8 mouse cellular contexts compared by ENCODE assay signal in the genomic region with DNA sequence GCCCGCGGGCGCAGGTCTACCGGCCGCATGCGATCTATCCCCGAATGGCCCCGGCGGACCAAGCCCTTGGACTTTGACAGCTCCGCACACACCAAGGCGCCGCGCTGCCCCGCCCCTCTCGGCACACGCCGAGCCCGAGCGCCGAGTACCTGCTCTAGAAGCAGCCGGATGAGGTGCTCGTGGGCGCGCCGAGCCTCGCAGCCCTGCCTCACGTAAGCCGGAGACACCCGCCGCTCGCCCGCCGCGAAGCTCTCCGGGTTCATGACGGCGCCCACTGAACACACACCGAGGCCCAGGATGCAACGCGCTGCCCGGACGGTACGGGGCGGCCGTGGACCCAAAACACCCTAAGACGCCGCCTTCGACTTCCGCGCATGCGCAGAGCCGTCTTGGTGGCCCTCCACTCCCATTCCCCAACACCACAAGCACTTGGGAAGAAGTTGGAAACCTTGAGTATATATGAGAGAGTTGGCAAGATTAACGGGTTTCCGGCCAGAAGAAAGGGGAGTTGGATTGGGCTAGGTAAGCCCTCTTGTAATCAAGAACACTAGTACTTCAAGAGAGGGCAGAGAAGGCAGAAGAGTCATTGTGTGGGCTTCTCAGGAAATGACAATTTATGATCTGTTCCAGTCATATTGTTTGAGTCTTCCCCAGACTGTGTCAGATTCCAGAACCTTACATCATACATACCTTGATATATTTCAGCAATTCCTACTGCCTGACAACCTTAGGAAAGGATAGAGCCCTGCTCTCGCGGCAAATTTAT. TPM values are rescaled to one million over a fixed set of nuclear protein-coding genes. Genes with fewer than 3 reads are reported as not detected.
DNase-seq lines count a peak whose midpoint lies in the region; ATAC-seq and TF ChIP-seq lines count a peak whose summit lies in the region.

A gene (minus strand): TSS at position 283 of the 766 bp plus-strand sequence.

- H3K4me3 ChIP-seq in ES-E14 (ENCODE audit: insufficient read depth in 1 of 2, low read depth in 1 of 2, low read length in 2 of 2, poor library complexity in 1 of 2, severe bottlenecking in 1 of 2): peak within 1 kb of the TSS; percentile 81 to 87
- H3K4me3 ChIP-seq in forebrain, embryonic 15.5 days: peak within 1 kb of the TSS; percentile 94
- peak within 1 kb of the TSS; percentile 90 for H3K4me3 ChIP-seq in lung, adult 2 months (replicated peaks; ENCODE audit: extremely low read depth, low read depth, low read length)

- H3K9me3 ChIP-seq in ES-E14 (ENCODE audit: control insufficient read depth, insufficient read depth, low read depth, low read length): no peaks in the 10 kb centered on the region
- no peaks in the 10 kb centered on the region for H3K9me3 ChIP-seq in forebrain, embryonic 15.5 days

- H3K4me1 ChIP-seq in ES-E14 (ENCODE audit: control insufficient read depth in 2 of 2, insufficient read depth in 2 of 2, low read length in 2 of 2, poor library complexity in 1 of 2): peaks cover 0 to 2% of the 10 kb centered on the region in 2 experiments; a peak in 2 of 4 replicates
- H3K4me1 ChIP-seq in forebrain, embryonic 15.5 days: peaks cover 14% of the 10 kb centered on the region
- no peaks in the 10 kb centered on the region; the same call in 1 of the 2 replicates for H3K4me1 ChIP-seq in lung, adult 2 months (ENCODE audit: control insufficient read depth, insufficient read depth, low read length)

- H3K27me3 ChIP-seq in forebrain, embryonic 15.5 days: no peaks in the 10 kb centered on the region

- ATAC-seq in forebrain, embryonic 15.5 days (replicated peaks): peak; percentile 98
- ATAC-seq in neutrophil, adult 5-6 weeks (ENCODE audit: extremely low read depth, insufficient number of reproducible peaks, low FRiP score, poor library complexity, severe bottlenecking): peak; percentile 86

- H3K36me3 ChIP-seq in ES-E14 (ENCODE audit: control insufficient read depth, insufficient read depth, low read length, poor library complexity, severe bottlenecking): no peaks in the 10 kb centered on the region; the same call in 1 of the 2 replicates
- H3K36me3 ChIP-seq in forebrain, embryonic 15.5 days: peaks cover 6% of the 10 kb centered on the region; the same call in 1 of the 2 replicates

- no peak for TF ChIP-seq CTCF in lung, adult 2 months (IDR thresholded peaks at IDR 0.05; ENCODE audit: insufficient read depth, low read length)

- intact Hi-C loops in heart, postnatal 25 days (cut with DNase I): loop anchor here (2.0 to 10.0 kb wide), 3 partner anchors 113 to 598 kb away; a partner anchor contains a TSS

- TF ChIP-seq POLR2A in lung, adult 2 months (IDR thresholded peaks at IDR 0.05; ENCODE audit: borderline replicate concordance, extremely low read depth, low read depth, low read length): peak; percentile 72; the same call in 1 of the 2 replicates

- WGBS in forebrain, embryonic 15.5 days: 4% methylated on average over 56 of the region's 56 CpGs
- WGBS in lung, adult 2 months: 4% methylated on average over 56 of the region's 56 CpGs

- peak within 1 kb of the TSS; percentile 66 for H3K4me2 ChIP-seq in forebrain, embryonic 15.5 days (replicated peaks)

- peak within 1 kb of the TSS; percentile 88 for H3K9ac ChIP-seq in ES-E14 (ENCODE audit: insufficient read depth, low read depth, low read length, poor library complexity, severe bottlenecking)
- H3K9ac ChIP-seq in forebrain, embryonic 15.5 days (replicated peaks): peak within 1 kb of the TSS; percentile 75

- in situ Hi-C loops in ES-E14 (cut with MboI; ENCODE audit: low sequenced_read_pairs in 2 of 2, unreplicated experiment in 2 of 2): no loop called here

- DNase-seq in ES-E14 (ENCODE audit: low read depth, low spot score): peak; percentile 84
- peak; percentile 91 for DNase-seq in cerebellum, adult 11-12 months
- peak; percentile 81 for DNase-seq in heart, postnatal 25 days (ENCODE audit: low spot score)
- peak; percentile 88 to 95 for DNase-seq in layer of hippocampus, adult 18-20 months (ENCODE audit: low spot score in 2 of 2)
- peak; percentile 93 for DNase-seq in lung, adult 2 months
- peak; percentile 85 to 89 for DNase-seq in thymus, adult 18-20 months

- no peak within 1 kb of the TSS for H3K27ac ChIP-seq in ES-E14 (ENCODE audit: insufficient read depth, low read depth, low read length, poor library complexity, severe bottlenecking)
- peak within 1 kb of the TSS; percentile 63 for H3K27ac ChIP-seq in forebrain, embryonic 15.5 days (replicated peaks)

TF ChIP-seq in ES-E14, 5 proteins besides CTCF, POLR2A, EP300 and RAD21:
- TF ChIP-seq HCFC1 (IDR thresholded peaks at IDR 0.05; ENCODE audit: borderline replicate concordance, insufficient read depth, low read length) (peak; percentile 77; the same call in 1 of the 2 replicates), MAFK (IDR thresholded peaks at IDR 0.05; ENCODE audit: insufficient read depth, low read depth, low read length) (no peak), ZC3H11A (IDR thresholded peaks at IDR 0.05; ENCODE audit: borderline replicate concordance, low read depth, low read length) (0 out of 2 replicates have a peak, but pooled peaks have one; percentile 3), ZNF384 (IDR thresholded peaks at IDR 0.05; ENCODE audit: low read depth, low read length) (no peak), CHD2 (IDR thresholded peaks at IDR 0.05; ENCODE audit: low read depth, low read length) (no peak)
TF ChIP-seq in ES-E14: peak in this region for 2.

RNA-seq across cellular contexts. Expression of the gene that starts here (rescaled TPM):
- 9.5 and 9.7 TPM in 2 replicates for total RNA-seq in ES-E14 (2012; rRNA removed)
- 8.0 and 8.2 TPM in 2 replicates for polyA plus RNA-seq in forebrain, embryonic 15.5 days (2015; fragmentation: Nextera tagmentation; extraction: Ambion mirVana)
- total RNA-seq in heart, postnatal 25 days (2021): 1 to 10 TPM; 6.0 to 7.8 TPM
- 1 to 10 TPM; 8.6 to 8.9 TPM for total RNA-seq in layer of hippocampus, adult 18-20 months (2021)
- polyA plus RNA-seq in lung, adult 2 months (2012; rRNA removed): 4.8 and 7.2 TPM in 2 replicates
- total RNA-seq in neutrophil, adult 5-6 weeks (2017): 12.7 and 13.6 TPM in 2 replicates
